Mouse (Mus musculus) bone marrow, adult 2 months (tissue): Measurements from ENCODE around the gene Cdh12.

Source experiments
- CTCF ChIP-seq: fragments of 200-500 bp; IDR thresholded peaks from 2 replicates; pipeline ENCODE4 v1.5.1; 2011; ENCODE audit warnings: low read length, control low read depth; ENCODE audit not compliant: control insufficient read depth, insufficient read depth
- POLR2A ChIP-seq: fragments of 200-500 bp; IDR thresholded peaks from 2 replicates; pipeline ENCODE4 v1.6.1; 2011; ENCODE audit warnings: low read depth, mild to moderate bottlenecking, control low read depth, low read length, borderline replicate concordance; ENCODE audit not compliant: control insufficient read depth

GRCm38 (mm10) chr15:20639155-20639554, 190.1 kb downstream of the Cdh12 start:
- TF ChIP-seq CTCF (no peak), POLR2A (no peak)
